Mouse (Mus musculus) liver, embryonic 12.5 days (tissue): ENCODE results near the gene Csf2rb. TPM values are rescaled to one million over a fixed set of nuclear protein-coding genes. Genes with fewer than 3 reads are reported as not detected.

Experiments used
- ATAC-seq: fragments of 200-750 bp; cut with Nextera tagmentation; 2 replicates; pipeline ENCODE4 v1.8.0; 2017; ENCODE audit warnings: moderate number of reproducible peaks, mild to moderate bottlenecking, moderate library complexity
- H3K27ac ChIP-seq: fragments of 300-500 bp; sonication (generic); 2 replicates; pipeline ENCODE4 v1.5.1; 2016; ENCODE audit warnings: mild to moderate bottlenecking
- H3K27me3 ChIP-seq: fragments of 300-500 bp; sonication (generic); replicated peaks from 2 replicates; pipeline ENCODE4 v1.6.1; 2016; ENCODE audit warnings: mild to moderate bottlenecking, moderate library complexity
- H3K36me3 ChIP-seq: fragments of 300-500 bp; sonication (generic); 2 replicates; pipeline ENCODE4 v1.6.1; 2016; ENCODE audit warnings: mild to moderate bottlenecking, moderate library complexity
- H3K4me1 ChIP-seq: fragments of 300-500 bp; sonication (generic); 2 replicates; pipeline ENCODE4 v1.6.1; 2016
- H3K4me2 ChIP-seq: fragments of 300-500 bp; sonication (generic); 2 replicates; pipeline ENCODE4 v1.6.1; 2016; ENCODE audit warnings: mild to moderate bottlenecking, moderate library complexity
- H3K4me3 ChIP-seq: fragments of 300-500 bp; sonication (generic); 2 replicates; pipeline ENCODE4 v1.5.1; 2016; ENCODE audit warnings: mild to moderate bottlenecking, moderate library complexity
- H3K9ac ChIP-seq: fragments of 300-500 bp; sonication (generic); 2 replicates; pipeline ENCODE4 v1.6.1; 2016; ENCODE audit warnings: mild to moderate bottlenecking, moderate library complexity
- H3K9me3 ChIP-seq: fragments of 300-500 bp; sonication (generic); replicated peaks from 2 replicates; pipeline ENCODE4 v1.6.1; 2016; ENCODE audit warnings: mild to moderate bottlenecking, moderate library complexity
- WGBS: fragments of 180-500 bp; shearing (Covaris S2); methylation state at CpG from one replicate; pipeline ENCODE4 v1.1.7; 2016; ENCODE audit not compliant: insufficient replicate concordance; 5-methylcytosine and 5-hydroxymethylcytosine counted together
- polyA plus RNA-seq: library from polyadenylated mRNA; unstranded; fragments of >200 nt; fragmentation: Nextera tagmentation; extraction: Ambion mirVana; gene quantifications from 2 replicates; pipeline ENCODE4 v1.2.1, GENCODE M21; 2016

The Csf2rb gene
- polyA plus RNA-seq, 1 experiment from 2014 or later, result 3.9 TPM

GRCm38 (mm10) chr15:78383450-78384219, 58.1 kb downstream of the Csf2rb start:
- H3K4me2 ChIP-seq, result no peak overlapping the region
- no peaks in the 10 kb centered on the region for H3K9me3 ChIP-seq
- peaks cover 10% of the 10 kb centered on the region; the same call in 1 of the 2 replicates for H3K27me3 ChIP-seq
- H3K36me3 ChIP-seq, result no peaks in the 10 kb centered on the region
- H3K9ac ChIP-seq, result no peak overlapping the region
- no peak overlapping the region for H3K4me3 ChIP-seq
- H3K4me1 ChIP-seq, result peaks cover 9% of the 10 kb centered on the region; the same call in 1 of the 2 replicates
- 65% methylated on average over 11 of the region's 11 CpGs for WGBS
- ATAC-seq, result no peak
- H3K27ac ChIP-seq, result no peak overlapping the region

DNA sequence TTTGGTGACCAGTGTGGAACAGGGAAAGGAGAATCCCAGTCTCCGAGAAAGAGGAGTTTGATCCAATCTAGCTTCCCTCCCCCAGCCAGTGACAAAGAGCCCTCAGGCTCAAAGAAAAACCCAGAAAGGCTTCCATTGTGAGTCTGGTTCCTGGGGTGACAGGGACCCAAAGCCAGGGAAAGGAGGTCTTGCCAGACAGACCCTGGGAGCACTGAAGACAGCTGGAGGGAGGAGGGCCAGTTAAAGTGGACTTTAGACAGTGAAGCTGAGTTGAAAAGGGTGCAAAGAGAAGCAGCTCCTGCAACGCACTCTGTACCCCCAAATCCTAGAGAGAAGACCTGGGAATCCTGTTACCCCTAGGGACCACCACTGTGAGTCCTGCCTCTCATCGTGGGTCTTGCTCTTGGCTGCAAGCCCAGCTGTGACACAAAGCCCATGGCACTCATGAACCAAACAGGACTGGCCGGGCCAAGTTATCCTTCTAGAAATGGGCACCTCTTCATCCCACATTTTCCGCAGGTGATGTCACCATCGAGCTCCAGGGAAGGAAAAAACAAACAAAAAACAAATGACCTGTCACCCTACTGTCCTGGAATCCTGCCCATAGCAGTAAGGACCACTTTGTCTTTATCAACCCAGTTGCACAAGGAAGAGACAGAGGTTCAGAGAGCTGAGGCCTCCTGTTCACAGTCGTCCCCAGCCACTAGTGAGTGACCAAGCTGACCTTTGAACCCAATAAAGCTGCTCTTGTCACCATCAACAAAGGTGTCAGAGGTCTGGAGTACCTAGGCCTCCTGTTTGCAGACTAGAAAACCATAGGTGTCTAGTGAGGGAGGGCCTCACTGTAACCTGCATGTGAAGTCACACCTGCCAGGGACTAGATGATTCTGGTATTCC, 58.9 kb downstream of the Csf2rb start:
- no peak overlapping the region for H3K4me3 ChIP-seq
- H3K9me3 ChIP-seq, result no peaks in the 10 kb centered on the region
- WGBS, result 60% methylated on average over 7 of the region's 7 CpGs
- no peak overlapping the region for H3K27ac ChIP-seq
- peaks cover 9% of the 10 kb centered on the region; the same call in 1 of the 2 replicates for H3K4me1 ChIP-seq
- H3K27me3 ChIP-seq, result peaks cover 16% of the 10 kb centered on the region; the same call in 1 of the 2 replicates
- no peak overlapping the region for H3K9ac ChIP-seq
- ATAC-seq, result no peak
- no peak overlapping the region for H3K4me2 ChIP-seq
- H3K36me3 ChIP-seq, result no peaks in the 10 kb centered on the region

GRCm38 (mm10) chr15:78385564-78385963, 60.0 kb downstream of the Csf2rb start:
- ATAC-seq, result no peak
- Histone ChIP-seq H3K4me2 (no peak overlapping the region), H3K27me3 (peaks cover 16% of the 10 kb centered on the region; the same call in 1 of the 2 replicates), H3K4me3 (no peak overlapping the region), H3K36me3 (no peaks in the 10 kb centered on the region), H3K9me3 (no peaks in the 10 kb centered on the region), H3K4me1 (peaks cover 9% of the 10 kb centered on the region; the same call in 1 of the 2 replicates), H3K27ac (no peak overlapping the region), H3K9ac (no peak overlapping the region)
- WGBS, result 78% methylated on average over 1 of the region's 1 CpGs

GRCm38 (mm10) chr15:78390855-78391254, 65.3 kb downstream of the Csf2rb start:
- no peak for ATAC-seq
- H3K4me2 ChIP-seq, result no peak overlapping the region
- no peak overlapping the region for H3K27ac ChIP-seq
- no peaks in the 10 kb centered on the region for H3K9me3 ChIP-seq
- peaks cover 36% of the 10 kb centered on the region for H3K27me3 ChIP-seq
- H3K36me3 ChIP-seq, result no peaks in the 10 kb centered on the region
- no peaks in the 10 kb centered on the region for H3K4me1 ChIP-seq
- no peak overlapping the region for H3K4me3 ChIP-seq
- no peak overlapping the region for H3K9ac ChIP-seq
- 65% methylated on average over 3 of the region's 3 CpGs for WGBS

GRCm38 (mm10) chr15:78395478-78395962, 70.0 kb downstream of the Csf2rb start, which contains the start of gene Tex33:
TSS of gene Tex33 (minus strand) at chr15:78395912.
- no peak within 1 kb of the TSS for H3K4me2 ChIP-seq
- H3K27me3 ChIP-seq, result peaks cover 26% of the 10 kb centered on the region
- H3K9ac ChIP-seq, result no peak within 1 kb of the TSS
- no peak for ATAC-seq
- no peak within 1 kb of the TSS for H3K4me3 ChIP-seq
- WGBS, result 66% methylated on average over 8 of the region's 8 CpGs
- no peaks in the 10 kb centered on the region for H3K9me3 ChIP-seq
- no peak within 1 kb of the TSS for H3K27ac ChIP-seq
- 0 out of 2 replicates have a peak, but pooled peaks cover under 1% of the 10 kb centered on the region for H3K4me1 ChIP-seq
- peaks cover 7% of the 10 kb centered on the region for H3K36me3 ChIP-seq

GRCm38 (mm10) chr15:78401345-78401744, 75.8 kb downstream of the Csf2rb start:
- H3K27ac ChIP-seq, result peak overlapping the region; percentile 65
- no peak overlapping the region for H3K4me3 ChIP-seq
- peaks cover 52% of the 10 kb centered on the region for H3K4me1 ChIP-seq
- WGBS, result 70% methylated on average over 6 of the region's 6 CpGs
- H3K27me3 ChIP-seq, result peaks cover 6% of the 10 kb centered on the region; the same call in 1 of the 2 replicates
- H3K9ac ChIP-seq, result no peak overlapping the region
- H3K4me2 ChIP-seq, result no peak overlapping the region
- no peak for ATAC-seq
- no peaks in the 10 kb centered on the region for H3K9me3 ChIP-seq
- peaks cover 13% of the 10 kb centered on the region for H3K36me3 ChIP-seq

GRCm38 (mm10) chr15:78401921-78402320, 76.4 kb downstream of the Csf2rb start:
- ATAC-seq, result no peak
- Histone ChIP-seq H3K4me2 (peak overlapping the region; percentile 93; the same call in 1 of the 2 replicates), H3K9me3 (no peaks in the 10 kb centered on the region), H3K9ac (no peak overlapping the region), H3K4me3 (no peak overlapping the region), H3K27me3 (peaks cover 6% of the 10 kb centered on the region; the same call in 1 of the 2 replicates), H3K36me3 (peaks cover 13% of the 10 kb centered on the region), H3K27ac (peak overlapping the region; percentile 65), H3K4me1 (peaks cover 52% of the 10 kb centered on the region)
- 66% methylated on average over 4 of the region's 4 CpGs for WGBS

DNA sequence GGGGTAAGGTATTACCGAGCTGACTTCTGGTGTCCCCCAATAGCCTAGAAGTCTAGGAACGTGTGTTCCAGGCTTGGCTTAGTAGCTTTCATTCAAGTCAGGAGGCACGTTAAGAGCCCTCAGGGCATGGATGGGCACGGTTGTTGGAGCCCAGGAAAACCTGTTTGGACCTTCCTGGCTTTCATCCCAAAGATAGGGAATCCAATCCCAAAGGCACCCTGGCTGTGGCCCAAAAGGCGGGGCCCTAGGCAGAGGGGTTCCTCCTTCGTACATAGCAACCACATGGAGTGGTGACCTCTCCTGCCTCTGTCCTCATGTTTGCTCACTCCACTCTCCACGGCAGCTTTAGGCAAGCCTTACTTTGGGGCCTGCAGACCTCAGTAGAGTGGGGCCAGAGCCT, 76.9 kb downstream of the Csf2rb start:
- Histone ChIP-seq H3K4me2 (peak overlapping the region; percentile 93), H3K27me3 (peaks cover 6% of the 10 kb centered on the region; the same call in 1 of the 2 replicates), H3K36me3 (peaks cover 13% of the 10 kb centered on the region), H3K4me3 (no peak overlapping the region), H3K9me3 (no peaks in the 10 kb centered on the region), H3K9ac (peak overlapping the region; percentile 51; the same call in 1 of the 2 replicates), H3K27ac (peak overlapping the region; percentile 65), H3K4me1 (peaks cover 57% of the 10 kb centered on the region)
- WGBS, result 74% methylated on average over 7 of the region's 7 CpGs
- no peak for ATAC-seq

DNA sequence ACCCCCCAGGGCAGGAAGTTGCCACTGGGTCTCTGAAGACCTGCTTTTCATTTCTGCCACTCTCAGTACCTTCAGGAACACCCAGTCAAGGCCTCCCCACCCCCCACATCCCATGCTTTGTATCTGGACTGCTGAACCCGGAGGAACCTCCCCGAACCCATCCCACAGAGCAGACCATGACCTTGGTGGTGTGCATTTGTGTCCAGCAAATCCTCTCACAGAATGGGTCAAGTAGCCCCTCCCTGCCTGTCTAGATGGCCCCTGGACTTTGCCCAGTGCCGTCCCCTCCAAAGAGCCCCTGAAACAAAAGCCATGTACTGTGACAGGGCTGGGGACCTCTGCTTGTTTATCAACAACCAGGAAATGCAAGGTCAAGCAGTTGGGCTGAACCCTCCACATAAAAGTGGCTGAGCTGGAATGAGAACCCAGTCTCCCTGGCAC, 77.8 kb downstream of the Csf2rb start:
- peaks cover 66% of the 10 kb centered on the region for H3K4me1 ChIP-seq
- 61% methylated on average over 3 of the region's 3 CpGs for WGBS
- H3K9me3 ChIP-seq, result no peaks in the 10 kb centered on the region
- H3K9ac ChIP-seq, result peak overlapping the region; percentile 96; the same call in 1 of the 2 replicates
- H3K36me3 ChIP-seq, result peaks cover 13% of the 10 kb centered on the region
- H3K4me3 ChIP-seq, result peak overlapping the region; percentile 85
- H3K27ac ChIP-seq, result peak overlapping the region; percentile 99
- peak overlapping the region; percentile 93 for H3K4me2 ChIP-seq
- no peak for ATAC-seq
- peaks cover 9% of the 10 kb centered on the region for H3K27me3 ChIP-seq
